Mouse (Mus musculus) stomach, postnatal 0 days (tissue): ENCODE measurements around the gene Creb5. TPM values are rescaled to one million over a fixed set of nuclear protein-coding genes. Genes with fewer than 3 reads are reported as not detected.

Experiments used
- ATAC-seq: fragments of 200-750 bp; cut with Nextera tagmentation; 2 replicates; pipeline ENCODE4 v1.8.0; 2017; ENCODE audit not compliant: low FRiP score, low TSS enrichment
- DNase-seq: peaks from one replicate; pipeline ENCODE4 v3.0.0-alpha.2; 2016; ENCODE audit warnings: low spot score
- H3K27ac ChIP-seq: fragments of 300-500 bp; sonication (generic); replicated peaks from 2 replicates; pipeline ENCODE4 v1.5.1; 2014; ENCODE audit warnings: mild to moderate bottlenecking, control low read depth
- H3K27me3 ChIP-seq: fragments of 300-500 bp; sonication (generic); 2 replicates; pipeline ENCODE4 v1.6.1; 2014; ENCODE audit warnings: low read length; ENCODE audit not compliant: control insufficient read depth, insufficient read depth
- H3K36me3 ChIP-seq: fragments of 300-500 bp; sonication (generic); 2 replicates; pipeline ENCODE4 v1.6.1; 2014; ENCODE audit warnings: low read length, mixed read lengths; ENCODE audit not compliant: control insufficient read depth, insufficient read depth
- H3K4me1 ChIP-seq: fragments of 300-500 bp; sonication (generic); replicated peaks from 2 replicates; pipeline ENCODE4 v1.6.1; 2014; ENCODE audit warnings: antibody characterized with exemption; ENCODE audit not compliant: control insufficient read depth, insufficient read depth
- H3K4me2 ChIP-seq: fragments of 300-500 bp; sonication (generic); replicated peaks from 2 replicates; pipeline ENCODE4 v1.6.1; 2014; ENCODE audit warnings: low read depth, mild to moderate bottlenecking, control low read depth, moderate library complexity
- H3K4me3 ChIP-seq: fragments of 300-500 bp; sonication (generic); 2 replicates; pipeline ENCODE4 v1.5.1; 2014; ENCODE audit warnings: low read depth, low read length, control low read depth
- H3K9ac ChIP-seq: fragments of 300-500 bp; sonication (generic); 2 replicates; pipeline ENCODE4 v1.6.1; 2014; ENCODE audit warnings: mild to moderate bottlenecking, low read length, control low read depth, mixed read lengths
- H3K9me3 ChIP-seq: fragments of 300-500 bp; sonication (generic); 2 replicates; pipeline ENCODE4 v1.6.1; 2016; ENCODE audit warnings: low read length; ENCODE audit not compliant: control insufficient read depth
- CTCF ChIP-seq: IDR thresholded peaks from 2 replicates; pipeline ENCODE4 v1.5.1; 2016; ENCODE audit warnings: antibody characterized with exemption, low read depth, mild to moderate bottlenecking, moderate library complexity
- EP300 ChIP-seq: optimal IDR thresholded peaks from 2 replicates; pipeline ENCODE3; 2016; ENCODE audit warnings: antibody characterized with exemption
- WGBS: fragments of 180-500 bp; shearing (Covaris S2); extraction: QIAGEN DNeasy Blood & Tissue Kit; methylation state at CpG from one replicate; pipeline ENCODE4 v1.1.7; 2014; 5-methylcytosine and 5-hydroxymethylcytosine counted together
- polyA plus RNA-seq: library from polyadenylated mRNA; unstranded; fragments of >200 nt; fragmentation: Nextera tagmentation; extraction: Ambion mirVana; gene quantifications from 2 replicates; pipeline ENCODE4 v1.2.1, GENCODE M21; 2015

Gene Creb5
- polyA plus RNA-seq, 1 experiment from 2014 or later, result 3.2 TPM

DNA sequence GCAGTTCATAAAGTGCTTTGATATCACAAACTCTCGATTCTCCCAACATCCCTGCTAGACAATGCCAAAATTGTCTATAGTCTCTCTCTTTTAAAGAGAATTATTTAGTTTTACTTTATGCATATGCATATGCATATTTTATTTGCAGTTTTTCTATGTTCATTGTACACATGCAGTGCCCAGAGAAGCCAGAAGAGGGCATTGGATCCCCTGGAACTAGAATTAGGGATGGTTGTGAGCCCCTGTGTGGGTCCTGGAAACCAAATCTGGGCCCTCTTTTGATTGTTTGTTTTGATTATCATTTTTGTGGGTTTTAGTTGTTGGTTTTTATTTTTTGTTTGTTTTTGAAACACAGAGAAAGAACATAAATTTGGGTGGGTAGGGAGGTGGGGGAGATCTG, 69.3 kb downstream of the Creb5 start:
- H3K4me2 ChIP-seq, result no peak overlapping the region
- TF ChIP-seq EP300 (no peak), CTCF (peak; percentile 42)
- no peak overlapping the region for H3K4me3 ChIP-seq
- no peaks in the 10 kb centered on the region for H3K4me1 ChIP-seq
- H3K9me3 ChIP-seq, result no peaks in the 10 kb centered on the region
- no peak for DNase-seq
- H3K36me3 ChIP-seq, result no peaks in the 10 kb centered on the region
- no peak overlapping the region for H3K27ac ChIP-seq
- WGBS, result 95% methylated on average over 1 of the region's 1 CpGs
- no peak overlapping the region for H3K9ac ChIP-seq
- no peaks in the 10 kb centered on the region for H3K27me3 ChIP-seq
- ATAC-seq, result no peak

DNA sequence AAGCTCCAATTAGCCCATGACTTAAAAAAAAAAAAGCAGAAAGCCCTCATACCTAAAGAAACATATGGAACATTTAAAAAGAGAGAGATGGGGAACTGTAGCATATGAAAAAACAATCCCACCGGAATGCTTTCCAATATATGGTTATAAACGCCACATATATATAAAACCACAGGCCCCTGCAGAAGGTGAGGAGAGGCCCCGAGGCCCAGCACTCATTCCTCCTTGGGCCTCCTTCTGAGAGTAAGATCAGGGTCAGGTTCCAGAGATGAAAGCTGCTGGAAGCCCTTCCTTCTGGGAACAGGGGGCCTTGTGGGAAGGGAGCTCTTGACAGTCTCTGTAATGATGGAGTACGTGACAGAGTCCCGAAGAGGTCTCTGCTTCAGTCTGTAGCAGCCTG, 76.5 kb downstream of the Creb5 start:
- no peak for TF ChIP-seq EP300
- TF ChIP-seq CTCF, result no peak
- no peaks in the 10 kb centered on the region for H3K4me1 ChIP-seq
- ATAC-seq (no peak), DNase-seq (no peak)
- H3K36me3 ChIP-seq, result no peaks in the 10 kb centered on the region
- H3K4me2 ChIP-seq, result no peak overlapping the region
- no peaks in the 10 kb centered on the region for H3K9me3 ChIP-seq
- H3K4me3 ChIP-seq, result no peak overlapping the region
- H3K9ac ChIP-seq, result no peak overlapping the region
- no peaks in the 10 kb centered on the region for H3K27me3 ChIP-seq
- H3K27ac ChIP-seq, result no peak overlapping the region
- WGBS, result 64% methylated on average over 5 of the region's 5 CpGs

DNA sequence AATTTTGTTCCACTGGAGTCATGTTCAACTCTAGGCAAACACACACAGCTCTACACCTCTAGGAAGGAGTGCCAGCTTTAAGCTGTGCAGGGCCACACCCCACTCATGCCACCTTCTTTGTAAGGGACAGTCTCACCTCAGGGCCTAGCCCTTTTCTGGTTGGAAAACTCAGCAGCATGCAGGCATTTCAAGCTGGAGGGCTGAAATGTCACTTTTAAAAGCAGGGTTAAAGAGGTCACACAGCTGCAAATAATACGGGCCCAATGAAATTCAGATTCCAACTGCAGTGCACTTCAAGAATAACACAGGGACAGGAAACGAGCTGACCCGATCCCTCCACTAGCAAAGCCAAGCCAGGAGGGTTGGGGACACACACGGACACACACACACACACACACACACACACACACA, 76.9 kb downstream of the Creb5 start:
- TF ChIP-seq EP300 (no peak), CTCF (no peak)
- Histone ChIP-seq H3K4me1 (no peaks in the 10 kb centered on the region), H3K9me3 (no peaks in the 10 kb centered on the region), H3K27me3 (no peaks in the 10 kb centered on the region), H3K4me2 (no peak overlapping the region), H3K27ac (no peak overlapping the region), H3K9ac (no peak overlapping the region), H3K4me3 (no peak overlapping the region), H3K36me3 (no peaks in the 10 kb centered on the region)
- DNase-seq (peak; percentile 39), ATAC-seq (peak; percentile 63; the same call in 1 of the 2 replicates)
- WGBS, result 31% methylated on average over 4 of the region's 4 CpGs

DNA sequence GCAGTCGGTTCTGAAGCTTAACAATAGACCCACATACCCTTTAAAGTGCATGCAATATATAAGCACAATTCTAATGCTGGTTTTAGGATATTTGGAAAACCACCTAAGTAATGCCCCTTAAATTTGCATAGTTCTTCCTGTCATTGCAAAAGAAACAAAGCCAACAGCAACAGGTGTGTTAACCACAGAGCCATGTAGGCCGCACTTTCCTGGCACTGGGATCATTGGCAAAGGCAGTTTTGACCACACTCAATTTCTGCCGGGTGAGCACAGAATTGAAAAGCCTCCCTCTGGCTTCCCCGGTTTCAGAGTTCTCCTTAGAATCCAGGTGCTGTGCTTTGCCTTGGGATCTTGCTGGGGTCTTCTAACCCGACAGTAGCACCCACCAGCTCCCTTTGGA, 82.1 kb downstream of the Creb5 start:
- Histone ChIP-seq H3K27ac (no peak overlapping the region), H3K9ac (no peak overlapping the region), H3K4me1 (no peaks in the 10 kb centered on the region), H3K36me3 (no peaks in the 10 kb centered on the region), H3K27me3 (no peaks in the 10 kb centered on the region), H3K9me3 (no peaks in the 10 kb centered on the region), H3K4me3 (no peak overlapping the region), H3K4me2 (no peak overlapping the region)
- DNase-seq (no peak), ATAC-seq (no peak)
- WGBS, result 90% methylated on average over 5 of the region's 5 CpGs
- TF ChIP-seq CTCF (no peak), EP300 (no peak)

DNA sequence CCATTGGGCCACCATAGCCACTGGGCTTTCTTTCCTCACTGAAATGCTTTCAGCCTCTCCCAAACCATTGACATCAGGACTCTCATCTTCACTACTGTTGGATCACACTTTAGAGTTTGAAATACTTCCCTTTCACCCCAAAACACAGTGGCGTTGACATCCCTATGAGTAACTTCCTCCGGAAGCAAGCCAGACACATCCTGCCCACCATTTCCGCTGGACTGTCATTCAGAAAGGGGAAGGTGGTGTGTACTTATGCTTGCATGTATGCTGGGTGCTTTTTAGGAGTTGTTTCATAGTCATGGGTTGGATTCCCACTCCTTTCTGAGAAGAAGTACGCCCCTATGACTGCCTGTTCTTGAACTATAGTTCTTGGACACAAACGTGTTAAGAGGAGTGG, 82.9 kb downstream of the Creb5 start:
- H3K4me1 ChIP-seq, result no peaks in the 10 kb centered on the region; the same call in 1 of the 2 replicates
- no peak overlapping the region for H3K4me2 ChIP-seq
- 88% methylated on average over 5 of the region's 5 CpGs for WGBS
- H3K27ac ChIP-seq, result no peak overlapping the region
- ATAC-seq, result no peak
- H3K9me3 ChIP-seq, result no peaks in the 10 kb centered on the region
- no peak for TF ChIP-seq EP300
- no peak for TF ChIP-seq CTCF
- H3K27me3 ChIP-seq, result no peaks in the 10 kb centered on the region
- H3K4me3 ChIP-seq, result no peak overlapping the region
- no peaks in the 10 kb centered on the region for H3K36me3 ChIP-seq
- H3K9ac ChIP-seq, result no peak overlapping the region
- no peak for DNase-seq

DNA sequence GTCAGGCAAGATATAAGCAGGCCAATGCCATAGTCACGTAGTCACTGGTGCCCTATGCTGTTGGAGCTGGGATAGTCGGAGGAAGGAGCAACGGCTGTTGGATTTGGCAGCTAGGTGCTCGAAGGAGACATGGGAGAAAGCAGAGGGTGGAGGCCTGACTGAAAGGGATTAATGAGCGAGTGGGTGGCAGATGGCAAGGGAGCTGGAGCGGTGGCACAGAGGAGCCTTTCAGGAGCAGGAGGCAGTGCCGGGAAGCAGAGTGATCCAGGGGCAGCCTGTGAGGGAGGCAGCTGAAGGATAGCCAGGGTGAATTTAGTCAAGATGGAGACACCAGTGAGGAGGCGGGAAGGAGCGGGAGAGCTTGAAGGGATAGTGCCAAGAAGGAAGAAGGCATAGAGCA, 84.9 kb downstream of the Creb5 start:
- H3K4me2 ChIP-seq, result no peak overlapping the region
- no peaks in the 10 kb centered on the region for H3K9me3 ChIP-seq
- no peaks in the 10 kb centered on the region for H3K27me3 ChIP-seq
- H3K9ac ChIP-seq, result no peak overlapping the region
- H3K36me3 ChIP-seq, result no peaks in the 10 kb centered on the region
- ATAC-seq (no peak), DNase-seq (no peak)
- H3K4me1 ChIP-seq, result no peaks in the 10 kb centered on the region; the same call in 1 of the 2 replicates
- no peak overlapping the region for H3K27ac ChIP-seq
- H3K4me3 ChIP-seq, result no peak overlapping the region
- TF ChIP-seq CTCF, result no peak
- WGBS, result 87% methylated on average over 9 of the region's 9 CpGs
